Mouse (Mus musculus) gastrocnemius, adult 18-20 months (tissue): ENCODE results near the gene Ezr. TPM values are rescaled to one million over a fixed set of nuclear protein-coding genes. Genes with fewer than 3 reads are reported as not detected.

Experiments used
- DNase-seq: peaks from one replicate; pipeline ENCODE4 v3.0.0; 2021; ENCODE audit warnings: low spot score
- total RNA-seq, 2 experiments: library from RNA; stranded (reverse); gene quantifications; 2 replicates each; pipeline ENCODE4 v1.2.3; 2021

The Ezr gene
- total RNA-seq, 2 experiments from 2014 or later = 1.1 to 2.4 TPM

- no peak for DNase-seq
These were observed 7.1 kb upstream of the Ezr start for GRCm38 (mm10) chr17:6789581-6790118.

GRCm38 (mm10) chr17:6789103-6789502 is 6.5 kb upstream of the Ezr start:
- no peak for DNase-seq

- DNase-seq = no peak
These were observed 4.7 kb upstream of the Ezr start for GRCm38 (mm10) chr17:6787241-6787640.

- DNase-seq = no peak
These were observed 1.3 kb upstream of the Ezr start for GRCm38 (mm10) chr17:6783756-6784357.

GRCm38 (mm10) chr17:6783006-6783661 is 550 bp upstream of the Ezr start:
- peak; percentile 27 for DNase-seq

- DNase-seq = no peak
These were observed 504 bp downstream of the Ezr start for GRCm38 (mm10) chr17:6782033-6782526.

- no peak for DNase-seq
These were observed 1.3 kb downstream of the Ezr start for GRCm38 (mm10) chr17:6781273-6781672.

GRCm38 (mm10) chr17:6780521-6781115 is 2.0 kb downstream of the Ezr start:
- DNase-seq = no peak

- no peak for DNase-seq
These were observed 3.0 kb downstream of the Ezr start for GRCm38 (mm10) chr17:6779632-6780031.

GRCm38 (mm10) chr17:6778771-6779509 is 3.6 kb downstream of the Ezr start:
- DNase-seq = peak; percentile 24

- peak; percentile 29 for DNase-seq
These were observed 4.3 kb downstream of the Ezr start for GRCm38 (mm10) chr17:6778332-6778683.

GRCm38 (mm10) chr17:6777629-6778331 is 4.8 kb downstream of the Ezr start:
- no peak for DNase-seq

- no peak for DNase-seq
These were observed 5.5 kb downstream of the Ezr start for GRCm38 (mm10) chr17:6777061-6777460.

GRCm38 (mm10) chr17:6776576-6776975 is 6.0 kb downstream of the Ezr start:
- no peak for DNase-seq

- DNase-seq = no peak
These were observed 6.5 kb downstream of the Ezr start for GRCm38 (mm10) chr17:6776123-6776522.

- DNase-seq = no peak
These were observed 6.9 kb downstream of the Ezr start for GRCm38 (mm10) chr17:6775671-6776070.

GRCm38 (mm10) chr17:6775221-6775620 is 7.4 kb downstream of the Ezr start:
- no peak for DNase-seq

- no peak for DNase-seq
These were observed 9.2 kb downstream of the Ezr start for GRCm38 (mm10) chr17:6773249-6773966.

GRCm38 (mm10) chr17:6772490-6772773 is 10.2 kb downstream of the Ezr start:
- no peak for DNase-seq

- DNase-seq = no peak
These were observed 10.7 kb downstream of the Ezr start for GRCm38 (mm10) chr17:6771661-6772489.
